Mouse (Mus musculus): ENCODE results near the gene Opa3. TPM values are rescaled to one million over a fixed set of nuclear protein-coding genes. Genes with fewer than 3 reads are reported as not detected.

Opa3 gene
- total RNA-seq, 4 experiments from 2014 or later: 61.4 to 77.3 (median 68.1) TPM

- no peak for DNase-seq (ENCODE audit: low spot score)
Observed at GRCm38 (mm10) chr7:19245083-19245482, 16.9 kb downstream of the Opa3 start.

GRCm38 (mm10) chr7:19246855-19247254 is 18.7 kb downstream of the Opa3 start:
- DNase-seq (ENCODE audit: low spot score): no peak

GRCm38 (mm10) chr7:19247511-19247910 is 19.4 kb downstream of the Opa3 start:
- no peak for DNase-seq (ENCODE audit: low spot score)

- DNase-seq (ENCODE audit: low spot score): no peak
Observed at GRCm38 (mm10) chr7:19252078-19252477, 23.9 kb downstream of the Opa3 start.

- no peak for DNase-seq (ENCODE audit: low spot score)
Observed at GRCm38 (mm10) chr7:19253437-19253836, 25.3 kb downstream of the Opa3 start.

- DNase-seq (ENCODE audit: low spot score): no peak
Observed at GRCm38 (mm10) chr7:19255395-19255794, 27.3 kb downstream of the Opa3 start.

GRCm38 (mm10) chr7:19256567-19256966 is 28.4 kb downstream of the Opa3 start:
- DNase-seq (ENCODE audit: low spot score): no peak

- peak; percentile 64 for DNase-seq (ENCODE audit: low spot score)
Observed at GRCm38 (mm10) chr7:19257390-19258022, 29.4 kb downstream of the Opa3 start.

GRCm38 (mm10) chr7:19258336-19258735 is 30.2 kb downstream of the Opa3 start:
- no peak for DNase-seq (ENCODE audit: low spot score)

- DNase-seq (ENCODE audit: low spot score): no peak
Observed at GRCm38 (mm10) chr7:19265147-19265546, 37.0 kb downstream of the Opa3 start.

- DNase-seq (ENCODE audit: low spot score): peak; percentile 19
Observed at GRCm38 (mm10) chr7:19265928-19266822, 38.0 kb downstream of the Opa3 start.

- no peak for DNase-seq (ENCODE audit: low spot score)
Observed at GRCm38 (mm10) chr7:19267051-19267450, 38.9 kb downstream of the Opa3 start.

GRCm38 (mm10) chr7:19268993-19269681 is 41.0 kb downstream of the Opa3 start:
- DNase-seq (ENCODE audit: low spot score): peak; percentile 17

- peak; percentile 67 for DNase-seq (ENCODE audit: low spot score)
Observed at GRCm38 (mm10) chr7:19269721-19270441, 41.7 kb downstream of the Opa3 start.

GRCm38 (mm10) chr7:19270509-19271237 is 42.5 kb downstream of the Opa3 start:
- peak; percentile 22 for DNase-seq (ENCODE audit: low spot score)

- peak; percentile 95 for DNase-seq (ENCODE audit: low spot score)
Observed at GRCm38 (mm10) chr7:19271238-19272172, 43.4 kb downstream of the Opa3 start, which contains the start of gene Vasp. Gene Vasp, minus strand, starts transcription at chr7:19271817.

GRCm38 (mm10) chr7:19272173-19272764 is 44.1 kb downstream of the Opa3 start:
- DNase-seq (ENCODE audit: low spot score): peak; percentile 53

- no peak for DNase-seq (ENCODE audit: low spot score)
Observed at GRCm38 (mm10) chr7:19276253-19276652, 48.1 kb downstream of the Opa3 start.

GRCm38 (mm10) chr7:19279052-19279451 is 50.9 kb downstream of the Opa3 start:
- DNase-seq (ENCODE audit: low spot score): no peak
